Mouse (Mus musculus) brain, embryonic 14.5 days (tissue): ENCODE data around the gene Itga9.

Experiments
- CTCF ChIP-seq: fragments of 200-500 bp; IDR thresholded peaks from 2 replicates; pipeline ENCODE4 v1.5.1; 2012; ENCODE audit warnings: inconsistent platforms, mild to moderate bottlenecking, moderate library complexity, borderline replicate concordance; ENCODE audit not compliant: insufficient read depth, insufficient read length; ENCODE audit errors: extremely low read depth
- POLR2A ChIP-seq: fragments of 200-500 bp; IDR thresholded peaks from 2 replicates; pipeline ENCODE4 v1.6.1; 2012; ENCODE audit warnings: mild to moderate bottlenecking, inconsistent platforms, borderline replicate concordance; ENCODE audit not compliant: poor library complexity, insufficient read depth, insufficient read length, severe bottlenecking; ENCODE audit errors: extremely low read depth

DNA sequence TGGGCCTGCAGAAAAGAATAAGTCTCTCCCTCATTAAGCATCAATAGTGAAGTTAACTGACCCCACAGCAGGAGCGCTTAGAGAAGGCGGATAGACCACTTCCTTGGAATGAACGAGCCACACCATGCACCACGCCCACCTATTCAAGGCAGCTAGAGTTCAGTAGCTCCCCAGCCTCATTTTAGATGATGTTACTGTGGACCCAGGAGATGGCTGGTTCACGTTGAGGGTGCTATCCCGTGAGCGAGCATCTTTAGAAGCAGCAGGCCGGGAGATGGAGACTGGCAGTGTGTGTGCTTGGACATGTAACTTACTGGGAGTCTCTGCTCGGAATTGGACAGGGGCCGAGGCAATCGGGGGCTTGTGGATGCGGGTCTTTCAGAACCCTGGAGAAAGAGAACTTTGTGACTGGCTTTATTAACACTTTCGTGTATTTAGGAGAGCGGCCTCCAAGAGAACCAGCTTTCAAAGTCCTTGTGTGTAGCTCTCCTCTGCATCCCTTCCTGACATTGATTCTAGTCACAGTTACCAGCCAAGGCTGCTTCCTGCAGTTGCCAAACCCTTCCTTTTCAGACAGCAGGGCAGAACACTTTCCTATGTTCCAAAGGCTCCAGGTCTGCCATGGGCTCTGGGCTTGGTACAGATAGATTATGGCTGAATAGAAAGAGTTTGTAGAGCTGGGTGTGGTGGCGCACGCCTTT, 1.4 kb downstream of the Itga9 start:
- no peak for TF ChIP-seq CTCF
- TF ChIP-seq POLR2A: no peak
